Mouse (Mus musculus) bone marrow, adult 2 months (tissue): Measurements from ENCODE around the gene Rps12-ps3. TPM values are rescaled to one million over a fixed set of nuclear protein-coding genes. Genes with fewer than 3 reads are reported as not detected.

ENCODE experiments used
- H3K27ac ChIP-seq: fragments of 200-500 bp; 2 replicates; pipeline ENCODE4 v1.5.1; 2012; ENCODE audit warnings: low read depth, mild to moderate bottlenecking, control low read depth, inconsistent platforms, low read length; ENCODE audit not compliant: control insufficient read depth, poor library complexity, insufficient read depth
- H3K4me1 ChIP-seq: fragments of 200-500 bp; 2 replicates; pipeline ENCODE4 v1.6.1; 2011; ENCODE audit warnings: low read length; ENCODE audit not compliant: control insufficient read depth, insufficient read depth
- H3K4me3 ChIP-seq: fragments of 200-500 bp; replicated peaks from 2 replicates; pipeline ENCODE3; 2011; ENCODE audit warnings: mild to moderate bottlenecking, low read depth, low read length, control low read depth; ENCODE audit not compliant: control insufficient read depth
- CTCF ChIP-seq: fragments of 200-500 bp; IDR thresholded peaks from 2 replicates; pipeline ENCODE4 v1.5.1; 2011; ENCODE audit warnings: low read length, control low read depth; ENCODE audit not compliant: control insufficient read depth, insufficient read depth
- POLR2A ChIP-seq: fragments of 200-500 bp; IDR thresholded peaks from 2 replicates; pipeline ENCODE4 v1.6.1; 2011; ENCODE audit warnings: low read depth, mild to moderate bottlenecking, control low read depth, low read length, borderline replicate concordance; ENCODE audit not compliant: control insufficient read depth
- whole genome bisulfite sequencing: fragments of 180-500 bp; shearing (Covaris S2); methylation state at CpG from one replicate; pipeline ENCODE4 v1.1.7; 2018; 5-methylcytosine and 5-hydroxymethylcytosine counted together
- polyA plus RNA-seq: library from polyadenylated mRNA; stranded (reverse); fragments of >200 nt; gene quantifications from 2 replicates; pipeline ENCODE4 v1.2.4, GENCODE M21; 2011; ENCODE audit warnings: low replicate concordance; ENCODE audit not compliant: missing spikeins, insufficient read depth, insufficient read length

The Rps12-ps3 gene
- polyA plus RNA-seq, 1 experiment: 2,446 TPM

GRCm38 (mm10) chr19:59371016-59371415, 48.9 kb downstream of the Rps12-ps3 start:
- no peak overlapping the region for H3K27ac ChIP-seq
- WGBS: 66% methylated on average over 4 of the region's 4 CpGs
- peaks cover 5% of the 10 kb centered on the region; the same call in 1 of the 2 replicates for H3K4me1 ChIP-seq
- H3K4me3 ChIP-seq: no peak overlapping the region
- TF ChIP-seq CTCF: no peak
- TF ChIP-seq POLR2A: no peak

Other genes starting within 250 kb of the Rps12-ps3 start
- 0.49 and 1.0 TPM in 2 replicates for gene Shtn1, start 246.2 kb upstream of the Rps12-ps3 start, polyA plus RNA-seq
- not detected in 2 replicates for gene Vax1, start 152.2 kb upstream of the Rps12-ps3 start, polyA plus RNA-seq
- not detected in 2 replicates for gene Kcnk18, start 103.1 kb upstream of the Rps12-ps3 start, polyA plus RNA-seq
- 3.7 and 4.7 TPM in 2 replicates for gene Slc18a2, start 61.4 kb upstream of the Rps12-ps3 start, polyA plus RNA-seq
- 8.8 and 13.6 TPM in 2 replicates for gene Pdzd8, start 23.5 kb downstream of the Rps12-ps3 start, polyA plus RNA-seq
- not detected in 2 replicates for gene Emx2, start 136.1 kb downstream of the Rps12-ps3 start, polyA plus RNA-seq